Mouse (Mus musculus): Measurements from ENCODE around the gene Slc4a1ap. TPM values are rescaled to one million over a fixed set of nuclear protein-coding genes. Genes with fewer than 3 reads are reported as not detected.

Gene Slc4a1ap
- polyA plus RNA-seq (2015; fragmentation: Nextera tagmentation; extraction: Ambion mirVana) = 26.2 and 29.6 TPM in 2 replicates

DNA sequence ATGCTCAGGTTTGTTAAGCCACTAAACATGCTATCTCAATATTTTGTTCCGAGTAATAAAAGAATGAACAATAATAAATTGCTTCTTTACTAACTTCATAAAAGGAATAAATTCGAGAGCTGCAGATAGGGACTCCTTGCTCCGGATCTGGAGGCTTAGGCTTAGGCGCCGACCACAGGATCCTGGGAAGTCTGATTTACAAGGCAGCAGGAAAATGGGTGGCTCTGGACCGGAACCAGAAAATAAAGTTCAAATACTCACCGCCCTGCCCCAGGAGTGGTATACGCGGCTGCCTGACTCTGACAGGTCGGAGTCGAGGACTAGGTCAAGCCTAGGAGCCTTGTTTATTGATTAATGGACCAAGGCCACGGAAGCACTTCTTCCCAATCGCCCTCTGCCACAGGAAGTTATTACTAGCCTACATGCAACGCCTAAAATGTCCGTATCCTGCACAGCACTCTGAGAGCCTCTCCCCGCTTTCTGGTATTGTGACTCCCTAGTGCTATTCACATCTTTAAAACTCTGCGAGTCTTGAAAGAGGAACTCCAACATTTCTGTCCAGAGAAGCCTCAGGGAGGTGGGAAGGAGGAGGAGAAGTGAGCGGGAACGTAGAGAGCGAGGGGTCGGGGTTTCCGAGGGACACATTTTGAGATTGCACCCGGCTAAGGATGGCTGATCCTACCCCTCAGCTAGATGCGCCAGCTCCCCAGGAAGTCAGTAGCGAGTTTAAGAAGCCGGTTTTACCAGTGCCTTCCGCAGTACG, at the start of gene Slc4a1ap:
Gene Slc4a1ap, plus strand, starts transcription at position 642 of the 763 bp plus-strand sequence.
- Histone ChIP-seq H3K9ac (peak within 1 kb of the TSS; percentile 86), H3K27me3 (replicated peaks) (no peaks in the 10 kb centered on the region), H3K27ac (peak within 1 kb of the TSS; percentile 81), H3K9me3 (no peaks in the 10 kb centered on the region), H3K4me2 (peak within 1 kb of the TSS; percentile 95), H3K36me3 (peaks cover 15% of the 10 kb centered on the region), H3K4me3 (replicated peaks) (peak within 1 kb of the TSS; percentile 93), H3K4me1 (peaks cover 14% of the 10 kb centered on the region)
- ATAC-seq (ENCODE audit: insufficient read depth, low FRiP score, low read depth) = peak; percentile 81
- under 1% methylated on average over 28 of the region's 28 CpGs for WGBS

DNA sequence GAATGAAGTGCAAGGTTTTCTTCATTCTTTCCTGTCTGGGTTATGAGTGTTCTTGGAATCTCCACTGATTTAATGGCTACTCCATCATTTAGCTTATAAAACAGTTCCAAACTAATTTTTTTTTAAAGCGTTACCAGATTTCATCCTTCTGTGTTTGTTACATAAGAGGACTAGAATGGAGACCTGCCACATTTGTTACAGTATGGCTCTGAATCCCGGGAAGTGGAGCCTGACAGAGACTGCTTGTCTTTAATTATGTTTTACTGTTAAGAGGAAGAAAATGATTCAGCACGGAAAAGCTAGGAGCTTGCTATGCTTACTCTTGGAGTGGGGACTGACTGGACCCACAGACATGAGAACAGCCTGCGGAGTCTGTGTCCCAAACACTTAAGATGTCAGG, 46.3 kb upstream of the Slc4a1ap start:
- ATAC-seq (ENCODE audit: insufficient read depth, low FRiP score, low read depth) = no peak
- no peaks in the 10 kb centered on the region for H3K9me3 ChIP-seq
- H3K4me2 ChIP-seq = no peak overlapping the region
- no peaks in the 10 kb centered on the region for H3K4me1 ChIP-seq
- H3K27ac ChIP-seq = no peak overlapping the region
- H3K4me3 ChIP-seq (replicated peaks) = no peak overlapping the region
- 91% methylated on average over 4 of the region's 4 CpGs for WGBS
- peaks cover 36% of the 10 kb centered on the region for H3K36me3 ChIP-seq
- H3K27me3 ChIP-seq (replicated peaks) = no peaks in the 10 kb centered on the region
- no peak overlapping the region for H3K9ac ChIP-seq

DNA sequence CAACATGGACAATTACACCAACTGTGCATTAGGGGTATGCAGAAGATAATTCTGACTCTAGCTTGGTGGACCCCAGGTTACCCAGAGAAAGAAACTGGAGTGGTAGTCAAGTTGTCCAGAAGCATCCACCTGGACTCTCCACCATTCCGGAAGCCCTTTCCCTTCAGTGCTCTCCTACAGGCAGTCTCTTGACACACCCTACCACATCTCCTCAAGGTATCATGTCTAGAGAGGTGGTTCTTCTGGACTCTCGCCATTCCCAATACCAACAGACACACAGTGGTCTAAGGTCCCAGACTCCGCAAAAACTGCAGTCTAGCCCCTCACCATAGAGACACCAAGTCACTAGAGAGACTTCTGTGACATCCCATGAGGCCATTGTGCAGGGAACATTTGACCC, 41.4 kb upstream of the Slc4a1ap start, which contains the start of gene 4930548H24Rik:
Gene 4930548H24Rik, plus strand, starts transcription at position 301 of the 400 bp plus-strand sequence.
- Histone ChIP-seq H3K9ac (no peak within 1 kb of the TSS), H3K9me3 (no peaks in the 10 kb centered on the region), H3K4me3 (replicated peaks) (no peak within 1 kb of the TSS), H3K36me3 (0 out of 2 replicates have a peak, but pooled peaks cover 3% of the 10 kb centered on the region), H3K27ac (no peak within 1 kb of the TSS), H3K4me1 (no peaks in the 10 kb centered on the region), H3K4me2 (no peak within 1 kb of the TSS), H3K27me3 (replicated peaks) (no peaks in the 10 kb centered on the region)
- WGBS = 95% methylated on average over 3 of the region's 3 CpGs
- ATAC-seq (ENCODE audit: insufficient read depth, low FRiP score, low read depth) = no peak

DNA sequence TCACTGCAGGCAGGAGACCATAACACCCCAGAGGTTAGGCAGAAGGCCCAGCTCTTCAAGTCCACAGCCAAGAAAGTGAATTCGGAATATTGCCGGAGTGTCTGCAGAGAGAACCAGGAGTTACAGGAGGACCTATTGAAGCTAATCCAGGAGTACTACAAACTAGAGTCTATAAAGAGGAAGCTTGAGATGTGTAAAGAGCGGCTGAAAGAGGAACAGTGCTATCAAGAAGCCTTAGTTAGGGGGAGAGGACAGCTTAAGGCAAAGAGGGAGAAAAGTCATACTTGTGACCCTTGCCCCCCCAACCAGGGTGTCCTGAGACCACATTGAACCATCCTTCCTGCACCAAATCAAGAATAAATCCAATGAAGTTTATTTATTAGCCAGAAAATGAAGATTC, 38.9 kb upstream of the Slc4a1ap start:
- Histone ChIP-seq H3K27me3 (replicated peaks) (no peaks in the 10 kb centered on the region), H3K4me2 (no peak overlapping the region), H3K9me3 (no peaks in the 10 kb centered on the region), H3K4me1 (no peaks in the 10 kb centered on the region), H3K4me3 (replicated peaks) (no peak overlapping the region), H3K9ac (no peak overlapping the region), H3K27ac (no peak overlapping the region), H3K36me3 (no peaks in the 10 kb centered on the region)
- WGBS = 94% methylated on average over 3 of the region's 3 CpGs
- ATAC-seq (ENCODE audit: insufficient read depth, low FRiP score, low read depth) = no peak

DNA sequence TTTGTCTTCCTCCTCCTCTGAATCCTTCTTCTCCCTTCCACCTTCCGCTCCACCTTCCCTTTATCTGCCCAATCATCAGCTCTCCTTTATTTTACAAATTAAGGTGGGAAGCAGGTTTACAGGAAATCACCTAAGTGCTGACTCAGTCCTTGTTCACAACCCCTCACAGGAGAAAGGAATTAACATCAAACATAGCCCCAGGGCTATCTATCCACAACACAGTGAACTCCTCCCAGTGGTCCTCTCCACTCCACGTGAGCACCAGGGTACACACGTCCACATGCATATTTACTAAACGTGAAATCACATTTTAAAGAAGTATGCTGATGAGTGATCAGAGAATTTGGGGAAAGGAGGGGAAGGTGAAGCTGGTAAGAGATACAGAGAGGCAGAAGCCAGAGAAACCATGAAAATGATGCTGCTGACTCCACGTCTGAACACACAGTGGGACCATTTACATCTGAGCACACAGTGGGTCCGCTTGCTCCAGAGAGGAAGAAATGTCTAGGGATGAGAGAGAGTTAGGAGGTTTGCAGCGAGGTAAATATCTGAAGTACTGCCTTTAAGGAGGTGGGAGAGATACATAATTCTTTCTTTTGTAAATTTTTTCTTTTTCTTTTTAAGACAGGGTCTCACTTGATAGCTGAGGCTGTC, 37.6 kb upstream of the Slc4a1ap start:
- no peak overlapping the region for H3K9ac ChIP-seq
- H3K4me1 ChIP-seq = no peaks in the 10 kb centered on the region
- H3K27ac ChIP-seq = no peak overlapping the region
- H3K36me3 ChIP-seq = no peaks in the 10 kb centered on the region
- H3K9me3 ChIP-seq = no peaks in the 10 kb centered on the region
- H3K27me3 ChIP-seq (replicated peaks) = no peaks in the 10 kb centered on the region
- no peak overlapping the region for H3K4me2 ChIP-seq
- 63% methylated on average over 7 of the region's 7 CpGs for WGBS
- H3K4me3 ChIP-seq (replicated peaks) = no peak overlapping the region
- ATAC-seq (ENCODE audit: insufficient read depth, low FRiP score, low read depth) = no peak

DNA sequence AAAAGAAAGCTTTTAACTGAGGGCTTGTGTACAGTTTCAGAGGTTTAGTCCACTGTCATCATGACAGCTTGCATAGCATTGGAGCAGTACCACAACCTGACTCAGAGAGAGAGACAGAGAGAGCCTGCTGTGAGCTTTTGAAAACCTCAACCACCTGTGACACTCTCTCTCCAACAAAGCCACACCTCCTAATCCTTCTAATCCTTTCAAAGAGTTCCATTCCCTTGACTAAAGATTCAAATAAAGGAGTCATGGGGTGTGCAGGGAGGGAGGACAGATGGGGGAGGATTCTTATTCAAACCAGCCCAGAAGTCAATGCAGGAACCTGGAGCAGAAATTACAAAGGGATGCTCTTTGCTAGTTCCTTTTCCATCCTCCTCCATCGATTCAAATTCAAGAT, 34.8 kb upstream of the Slc4a1ap start:
- WGBS = 63% methylated on average over 1 of the region's 1 CpGs
- H3K9me3 ChIP-seq = no peaks in the 10 kb centered on the region
- no peak overlapping the region for H3K27ac ChIP-seq

DNA sequence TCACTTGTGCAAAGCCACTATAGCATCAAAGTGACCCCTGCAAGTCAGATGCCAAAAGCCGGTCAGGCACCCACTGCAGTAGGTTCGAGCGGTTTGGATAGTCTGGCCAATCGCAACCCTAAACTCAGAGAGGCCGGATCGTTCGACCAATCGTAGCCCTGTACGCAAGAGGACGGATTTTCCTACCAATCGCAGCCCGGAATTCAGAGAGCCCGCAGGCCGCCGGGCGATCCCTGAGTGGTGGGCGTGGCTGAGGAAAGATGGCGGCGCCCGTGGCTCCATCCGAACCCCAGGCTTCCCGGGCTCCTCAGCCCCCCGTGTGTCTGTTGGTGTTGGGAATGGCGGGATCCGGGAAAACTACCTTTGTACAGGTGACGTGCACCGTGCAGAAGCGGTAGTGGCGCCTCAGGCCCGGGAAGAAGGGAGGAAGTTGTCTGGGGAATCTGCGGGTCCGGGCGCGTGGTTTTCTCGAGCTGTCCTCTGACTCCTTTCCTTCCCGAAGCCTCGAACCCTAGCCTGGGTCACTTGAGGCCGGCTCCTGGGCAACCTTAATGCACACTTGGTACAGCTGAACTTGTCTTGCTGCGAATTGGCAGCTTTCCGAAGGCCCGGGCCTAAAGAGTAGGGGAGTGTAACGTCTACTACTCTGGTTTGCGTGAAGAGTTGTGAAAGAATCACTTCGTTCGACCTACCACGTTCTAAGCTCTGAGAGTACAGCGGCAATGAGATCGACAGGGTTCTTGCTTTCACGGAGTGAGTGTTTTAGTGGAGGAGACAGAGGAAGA, 32.1 kb upstream of the Slc4a1ap start, which contains the start of gene Gpn1:
Gene Gpn1, plus strand, starts transcription at position 229 of the 785 bp plus-strand sequence.
- H3K9me3 ChIP-seq = no peaks in the 10 kb centered on the region
- H3K4me2 ChIP-seq = peak within 1 kb of the TSS; percentile 73
- H3K27me3 ChIP-seq (replicated peaks) = no peaks in the 10 kb centered on the region
- WGBS = under 1% methylated on average over 49 of the region's 49 CpGs
- peak; percentile 100 for ATAC-seq (ENCODE audit: insufficient read depth, low FRiP score, low read depth)
- H3K27ac ChIP-seq = no peak within 1 kb of the TSS
- H3K36me3 ChIP-seq = peaks cover 9% of the 10 kb centered on the region
- 0 out of 2 replicates have a peak, but pooled peaks cover 9% of the 10 kb centered on the region for H3K4me1 ChIP-seq
- peak within 1 kb of the TSS; percentile 80 for H3K4me3 ChIP-seq (replicated peaks)
- peak within 1 kb of the TSS; percentile 48 for H3K9ac ChIP-seq

More for the DNA sequence above, 34.8 kb upstream of the Slc4a1ap start:
- Histone ChIP-seq H3K36me3 (no peaks in the 10 kb centered on the region), H3K27me3 (replicated peaks) (no peaks in the 10 kb centered on the region), H3K9ac (no peak overlapping the region), H3K4me1 (0 out of 2 replicates have a peak, but pooled peaks cover 9% of the 10 kb centered on the region), H3K4me3 (replicated peaks) (no peak overlapping the region), H3K4me2 (no peak overlapping the region)
- ATAC-seq (ENCODE audit: insufficient read depth, low FRiP score, low read depth) = no peak

DNA sequence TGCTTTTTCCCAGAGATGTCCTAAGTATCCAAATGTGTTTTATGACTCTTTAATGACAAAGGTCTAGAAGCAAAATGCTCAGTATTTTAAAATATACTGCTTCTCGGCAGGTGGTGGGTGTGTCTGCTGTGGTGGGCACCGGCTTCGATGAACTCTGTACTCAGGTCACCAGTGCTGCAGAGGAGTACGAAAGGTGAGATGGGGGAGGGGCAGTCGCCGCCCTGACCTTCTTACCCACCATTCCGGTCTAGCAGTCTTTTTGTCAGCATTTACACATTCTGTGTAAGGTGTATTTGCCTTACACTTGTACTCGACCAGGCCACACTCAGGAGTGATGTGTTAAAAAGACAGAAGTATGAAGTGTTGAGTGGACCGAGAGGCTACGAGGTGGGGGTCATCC, 22.0 kb upstream of the Slc4a1ap start:
- peaks cover 36% of the 10 kb centered on the region for H3K36me3 ChIP-seq
- no peak overlapping the region for H3K27ac ChIP-seq
- H3K9me3 ChIP-seq = no peaks in the 10 kb centered on the region
- no peaks in the 10 kb centered on the region for H3K27me3 ChIP-seq (replicated peaks)
- H3K4me3 ChIP-seq (replicated peaks) = no peak overlapping the region
- no peaks in the 10 kb centered on the region for H3K4me1 ChIP-seq
- 68% methylated on average over 10 of the region's 10 CpGs for WGBS
- ATAC-seq (ENCODE audit: insufficient read depth, low FRiP score, low read depth) = no peak
- no peak overlapping the region for H3K4me2 ChIP-seq
- no peak overlapping the region for H3K9ac ChIP-seq

DNA sequence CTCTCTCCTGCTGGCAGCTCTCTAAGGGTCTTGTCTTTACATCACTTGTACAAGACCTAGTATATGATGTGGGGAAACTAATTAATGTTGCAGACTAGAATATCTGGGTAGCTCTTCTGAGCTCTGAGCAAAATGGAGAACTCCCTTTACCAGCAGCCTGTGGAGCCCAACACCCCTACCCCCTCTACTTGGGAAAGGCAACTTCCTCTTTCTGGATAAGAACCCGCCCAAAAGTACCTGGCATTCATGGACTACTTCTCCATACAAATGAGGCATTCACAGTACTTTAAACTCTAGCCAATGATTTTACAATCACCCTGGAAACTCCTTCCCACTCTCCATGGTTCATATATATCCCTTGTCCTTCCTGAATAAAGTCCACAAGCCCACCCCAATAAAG, 14.3 kb upstream of the Slc4a1ap start:
- no peak overlapping the region for H3K27ac ChIP-seq
- no peaks in the 10 kb centered on the region for H3K4me1 ChIP-seq
- no peaks in the 10 kb centered on the region for H3K9me3 ChIP-seq
- peaks cover 40% of the 10 kb centered on the region for H3K36me3 ChIP-seq
- 80% methylated on average over 1 of the region's 1 CpGs for WGBS
- H3K27me3 ChIP-seq (replicated peaks) = no peaks in the 10 kb centered on the region
- no peak for ATAC-seq (ENCODE audit: insufficient read depth, low FRiP score, low read depth)
- no peak overlapping the region for H3K4me3 ChIP-seq (replicated peaks)
- no peak overlapping the region for H3K9ac ChIP-seq
- H3K4me2 ChIP-seq = no peak overlapping the region

DNA sequence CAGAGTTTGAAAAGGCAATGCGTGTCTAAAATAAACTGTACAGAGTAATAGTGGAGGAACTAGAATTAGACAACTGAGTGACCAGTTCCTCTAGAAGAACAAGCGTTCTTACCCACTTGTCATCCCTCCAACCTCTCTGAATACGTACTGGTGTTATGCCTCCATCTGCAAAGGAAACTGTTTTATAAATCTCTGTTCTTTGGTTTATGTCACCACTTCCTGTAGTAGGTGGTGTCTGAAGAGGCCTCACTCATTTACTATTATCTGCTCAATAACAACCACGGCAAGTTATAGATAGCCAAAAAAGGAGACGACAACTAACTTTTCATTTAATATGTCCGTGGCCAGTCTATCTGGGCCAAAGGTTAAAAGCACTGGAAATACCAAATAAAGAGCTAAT, 6.2 kb upstream of the Slc4a1ap start:
- no peak for ATAC-seq (ENCODE audit: insufficient read depth, low FRiP score, low read depth)

DNA sequence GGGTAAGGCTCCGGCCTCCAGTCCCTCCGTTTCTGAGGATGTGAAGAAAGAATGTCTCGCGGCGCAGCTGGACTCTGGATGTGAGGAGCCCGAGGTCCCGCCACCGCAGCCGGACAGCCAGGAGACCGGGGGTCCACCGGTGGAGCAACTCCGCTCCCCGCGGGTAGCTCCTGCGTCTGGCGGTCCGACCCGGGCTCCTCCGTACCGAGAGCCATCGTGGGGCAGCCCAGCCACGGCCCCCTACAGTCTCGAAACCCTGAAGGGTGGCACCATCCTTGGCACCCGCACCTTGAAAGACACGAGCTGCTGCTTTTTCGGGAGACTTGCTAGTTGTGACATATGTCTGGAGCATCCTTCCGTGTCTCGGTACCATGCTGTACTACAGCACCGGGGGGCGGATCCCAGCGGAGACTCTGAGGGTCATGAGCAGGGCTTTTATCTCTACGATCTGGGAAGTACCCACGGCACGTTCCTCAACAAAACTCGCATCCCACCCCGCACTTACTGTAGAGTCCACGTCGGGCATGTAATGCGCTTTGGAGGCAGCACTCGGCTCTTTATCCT, 404 bp downstream of the Slc4a1ap start:
- H3K27ac ChIP-seq = 0 out of 2 replicates have a peak overlapping the region, but pooled peaks have one; percentile 81
- peak overlapping the region; percentile 86 for H3K9ac ChIP-seq
- H3K27me3 ChIP-seq (replicated peaks) = no peaks in the 10 kb centered on the region
- no peak for ATAC-seq (ENCODE audit: insufficient read depth, low FRiP score, low read depth)
- peaks cover 14% of the 10 kb centered on the region for H3K4me1 ChIP-seq
- H3K4me2 ChIP-seq = peak overlapping the region; percentile 95
- no peaks in the 10 kb centered on the region for H3K9me3 ChIP-seq
- WGBS = 3% methylated on average over 40 of the region's 40 CpGs
- peak overlapping the region; percentile 93 for H3K4me3 ChIP-seq (replicated peaks)
- H3K36me3 ChIP-seq = peaks cover 14% of the 10 kb centered on the region

More for the DNA sequence above, 6.2 kb upstream of the Slc4a1ap start:
- Histone ChIP-seq H3K36me3 (peaks cover 36% of the 10 kb centered on the region), H3K4me1 (peaks cover 1% of the 10 kb centered on the region), H3K27me3 (replicated peaks) (no peaks in the 10 kb centered on the region), H3K27ac (no peak overlapping the region), H3K4me2 (no peak overlapping the region), H3K4me3 (replicated peaks) (no peak overlapping the region), H3K9me3 (no peaks in the 10 kb centered on the region), H3K9ac (no peak overlapping the region)
- 83% methylated on average over 6 of the region's 6 CpGs for WGBS
